19 mouse cellular contexts compared by ENCODE assay signal in genomic region chr1:39636196-39636595, GRCm38 (mm10). TPM values are rescaled to one million over a fixed set of nuclear protein-coding genes. Genes with fewer than 3 reads are reported as not detected.
A peak's percentile ranks its signal among the peaks of the same experiment; 100 is the strongest.
DNase-seq lines count a peak whose midpoint lies in the region; ATAC-seq lines count a peak whose summit lies in the region.
"Had no signal": no experiment of that assay in that cellular context is flagged by ENCODE, and none has a peak within 500 bp of the region (broad histone marks: within the 10 kb centered on the region; RNA-seq: fewer than 3 reads in every experiment).

No protein-coding gene starts in this region.

- DNase-seq in heart, adult 8-10 months (ENCODE audit: low spot score): no peak
- DNase-seq in 3T3-L1 (ENCODE audit: low read depth, low spot score): peak; percentile 11
- DNase-seq in NIH3T3 (ENCODE audit: low read depth): peak; percentile 35
- no peak for DNase-seq in testis, postnatal 10 days (ENCODE audit: low spot score)
- DNase-seq: cerebellum, adult 11 months; cerebellum, postnatal 10 days; gastrocnemius, postnatal 14 days; kidney, adult 11 months; right cerebral cortex, adult 18-20 months; thymus, adult 18-20 months; thymus, postnatal 4 days had no signal

- peak overlapping the region; percentile 44; the same call in 1 of the 2 replicates for H3K9ac ChIP-seq in heart, embryonic 13.5 days
- no peak overlapping the region for H3K9ac ChIP-seq in liver, embryonic 12.5 days

- no peaks in the 10 kb centered on the region for H3K9me3 ChIP-seq in heart, embryonic 13.5 days
- H3K9me3 ChIP-seq in liver, embryonic 12.5 days (replicated peaks): no peaks in the 10 kb centered on the region
- H3K9me3 ChIP-seq: heart, embryonic 10.5 days had no signal

- H3K36me3 ChIP-seq in heart, embryonic 13.5 days: no peaks in the 10 kb centered on the region
- H3K36me3 ChIP-seq in liver, embryonic 12.5 days: no peaks in the 10 kb centered on the region
- H3K36me3 ChIP-seq: heart, embryonic 10.5 days had no signal

- no peak for ATAC-seq in heart, embryonic 13.5 days (ENCODE audit: extremely low read depth, insufficient number of reproducible peaks, low FRiP score, low TSS enrichment)
- ATAC-seq in hematopoietic stem cell, adult 5-6 weeks (replicated peaks in 1 of 2; ENCODE audit: insufficient read depth in 1 of 2, low FRiP score in 2 of 2, low TSS enrichment in 1 of 2, low read depth in 1 of 2, poor library complexity in 2 of 2, severe bottlenecking in 2 of 2): peak; percentile 12 to 56; a peak in 1 of 4 replicates
- ATAC-seq in liver, embryonic 12.5 days: no peak
- ATAC-seq: Patski had no signal

- H3K4me1 ChIP-seq in heart, embryonic 13.5 days: peaks cover 6% of the 10 kb centered on the region; the same call in 1 of the 2 replicates
- H3K4me1 ChIP-seq in liver, embryonic 12.5 days: no peaks in the 10 kb centered on the region

- no peak overlapping the region for H3K27ac ChIP-seq in heart, embryonic 13.5 days (replicated peaks)
- H3K27ac ChIP-seq in liver, embryonic 12.5 days: no peak overlapping the region
- H3K27ac ChIP-seq: heart, embryonic 10.5 days had no signal

- no peak overlapping the region for H3K4me2 ChIP-seq in heart, embryonic 13.5 days
- no peak overlapping the region for H3K4me2 ChIP-seq in liver, embryonic 12.5 days
- H3K4me2 ChIP-seq: midbrain, embryonic 11.5 days had no signal

- WGBS in heart, embryonic 13.5 days: 39% methylated on average over 5 of the region's 5 CpGs
- WGBS in liver, embryonic 12.5 days (ENCODE audit: insufficient replicate concordance): 12% methylated on average over 5 of the region's 5 CpGs

- no peak overlapping the region for H3K4me3 ChIP-seq in heart, embryonic 13.5 days
- no peak overlapping the region for H3K4me3 ChIP-seq in liver, embryonic 12.5 days

- H3K27me3 ChIP-seq in heart, embryonic 13.5 days (replicated peaks): no peaks in the 10 kb centered on the region; the same call in 1 of the 2 replicates
- H3K27me3 ChIP-seq in liver, embryonic 12.5 days (replicated peaks): peaks cover 6% of the 10 kb centered on the region; the same call in 1 of the 2 replicates

RNA-seq across cellular contexts. Expression of gene Creg2, which starts 15.1 kb away (rescaled TPM):
- not detected in 2 replicates for polyA plus RNA-seq in heart, embryonic 13.5 days (2015; fragmentation: Nextera tagmentation; extraction: Ambion mirVana)
- total RNA-seq in heart, adult 8-10 months (2022): under 1 TPM in 2 of 4 experiments, not detected in 2; 0.03 to 0.05 TPM
- not detected in 2 replicates for total RNA-seq in hematopoietic stem cell, adult 5-6 weeks (2017)
- polyA plus RNA-seq in liver, embryonic 12.5 days (2016; fragmentation: Nextera tagmentation; extraction: Ambion mirVana): not detected in 2 replicates
- total RNA-seq: heart, postnatal 25 days; liver, adult 2 months had no signal
- polyA plus RNA-seq: liver, adult 2 months; Patski had no signal

RNA-seq across cellular contexts. Expression of gene Rnf149, which starts 59.0 kb away (rescaled TPM):
- 14.5 and 15.2 TPM in 2 replicates for polyA plus RNA-seq in heart, embryonic 13.5 days (2015; fragmentation: Nextera tagmentation; extraction: Ambion mirVana)
- 1 to 10 TPM; 6.2 to 9.5 (median 7.8) TPM for total RNA-seq in heart, adult 8-10 months (2022)
- total RNA-seq in hematopoietic stem cell, adult 5-6 weeks (2017): 53.5 and 60.2 TPM in 2 replicates
- polyA plus RNA-seq in liver, embryonic 12.5 days (2016; fragmentation: Nextera tagmentation; extraction: Ambion mirVana): 25.6 and 27.3 TPM in 2 replicates

Comparison
In these comparisons a context has a peak if more than half of its experiments do, and no peak if none do; other contexts are left out.
1. ATAC-seq: peak in hematopoietic stem cell, adult 5-6 weeks (2 of 2); none in heart, embryonic 13.5 days (single experiment) and liver, embryonic 12.5 days (single experiment).
2. DNase-seq: peak in 3T3-L1 (single experiment) and NIH3T3 (single experiment); none in heart, adult 8-10 months (single experiment) and testis, postnatal 10 days (single experiment).